Mouse (Mus musculus): ENCODE measurements at regions not wholly inside any gene's neighbourhood (a gene's known extent, or its start where the extent isn't known, plus 50 kb on each side); places are given as distances from the start of the nearest gene placed in this dataset.

DNA sequence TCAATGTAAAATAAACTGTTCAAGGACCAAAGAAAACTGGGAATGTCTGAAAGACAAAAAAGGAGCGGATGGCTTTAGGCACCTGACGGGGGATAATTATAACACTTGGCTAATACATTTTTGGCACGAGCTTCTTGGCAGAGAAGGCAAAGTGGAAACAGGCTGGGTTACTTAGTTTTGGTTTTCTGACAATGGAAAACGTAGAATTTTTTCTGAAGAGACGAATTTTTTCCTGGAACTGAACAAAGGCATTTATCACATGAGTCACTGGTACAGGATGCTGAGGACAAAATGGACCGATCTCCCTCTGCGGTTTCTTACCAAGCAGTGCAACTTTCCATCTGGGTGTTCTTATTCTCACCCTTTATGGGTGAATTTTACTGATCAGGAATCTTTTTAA is 143.2 kb upstream of the Slit3 start:
- no peak for TF ChIP-seq CTCF (conservative IDR thresholded peaks at IDR 0.05; ENCODE audit: low read length)
- TF ChIP-seq POU5F1 (IDR thresholded peaks at IDR 0.05; ENCODE audit: borderline replicate concordance, low read length) = no peak
- no peak for TF ChIP-seq NANOG (IDR thresholded peaks at IDR 0.05; ENCODE audit: borderline replicate concordance, low read length)
